Mouse (Mus musculus): ENCODE data around the gene Gm6614. TPM values are rescaled to one million over a fixed set of nuclear protein-coding genes. Genes with fewer than 3 reads are reported as not detected.
"Not testable (repeated sequence)": the region's sequence is repeated elsewhere in the genome, so short reads cannot be mapped to it uniquely, and the experiment has no call there.

Gene Gm6614
- polyA plus RNA-seq (2012; ENCODE audit: insufficient read depth, insufficient read length, missing spikeins) = not detected in 2 replicates

DNA sequence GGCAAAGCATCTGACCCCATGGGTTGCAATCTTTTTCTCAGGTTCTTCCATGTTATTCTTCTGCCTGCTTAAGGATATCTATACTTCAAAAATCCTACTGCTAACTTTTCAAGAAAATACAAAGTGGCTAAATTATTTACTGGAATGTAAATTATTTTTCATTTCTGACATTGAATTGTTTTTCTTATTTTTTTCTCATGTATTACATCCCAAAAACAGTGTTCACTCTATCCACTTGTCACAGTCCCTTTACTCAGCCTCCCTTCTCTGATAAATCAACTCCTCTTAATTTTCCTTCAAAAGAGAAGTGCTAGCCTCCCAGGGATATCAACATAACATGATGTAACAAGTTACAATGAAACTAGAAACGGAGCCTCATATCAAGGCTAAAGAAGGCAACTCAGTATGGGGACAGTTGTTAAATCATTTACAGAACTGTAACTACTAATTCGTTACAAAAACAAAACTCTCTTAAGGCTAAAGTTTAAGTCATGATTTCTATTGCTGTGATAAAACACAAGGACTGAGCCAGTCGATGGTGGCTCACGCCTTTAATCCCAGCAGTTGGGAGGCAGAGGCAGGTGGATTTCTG lies at the start of gene Gm6614:
Gene Gm6614 (minus strand): TSS at position 51 of the 592 bp plus-strand sequence.
- H3K27ac ChIP-seq (replicated peaks; ENCODE audit: low read depth, low read length) = no peak within 1 kb of the TSS
- H3K4me1 ChIP-seq (ENCODE audit: control insufficient read depth, insufficient read depth, insufficient read length, low read length) = no peaks in the 10 kb centered on the region
- no peak within 1 kb of the TSS for H3K4me3 ChIP-seq (ENCODE audit: insufficient read depth, low read depth, low read length)

DNA sequence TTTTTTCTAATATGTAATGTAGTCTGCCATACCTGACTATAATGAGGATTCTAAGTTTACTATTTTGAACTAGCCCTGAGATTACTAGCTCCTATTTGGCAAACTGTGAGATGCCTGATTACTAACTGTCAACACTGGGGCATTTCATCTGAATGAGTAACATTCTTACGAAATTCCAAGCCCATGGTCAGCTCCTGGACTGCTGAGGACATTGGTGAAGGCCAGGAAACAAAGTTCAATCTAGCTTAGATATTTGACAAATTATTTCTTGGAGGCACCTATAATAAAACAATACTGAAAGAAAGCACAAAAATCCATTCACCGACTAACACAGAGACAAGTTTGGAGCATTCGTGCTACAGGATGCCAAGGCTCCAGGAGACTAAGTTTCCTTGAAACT lies 47.1 kb upstream of the Gm6614 start:
- not testable (repeated sequence) for H3K4me1 ChIP-seq (ENCODE audit: control insufficient read depth, insufficient read depth, insufficient read length, low read length); H3K4me3 ChIP-seq (ENCODE audit: insufficient read depth, low read depth, low read length); H3K27ac ChIP-seq (replicated peaks; ENCODE audit: low read depth, low read length)

DNA sequence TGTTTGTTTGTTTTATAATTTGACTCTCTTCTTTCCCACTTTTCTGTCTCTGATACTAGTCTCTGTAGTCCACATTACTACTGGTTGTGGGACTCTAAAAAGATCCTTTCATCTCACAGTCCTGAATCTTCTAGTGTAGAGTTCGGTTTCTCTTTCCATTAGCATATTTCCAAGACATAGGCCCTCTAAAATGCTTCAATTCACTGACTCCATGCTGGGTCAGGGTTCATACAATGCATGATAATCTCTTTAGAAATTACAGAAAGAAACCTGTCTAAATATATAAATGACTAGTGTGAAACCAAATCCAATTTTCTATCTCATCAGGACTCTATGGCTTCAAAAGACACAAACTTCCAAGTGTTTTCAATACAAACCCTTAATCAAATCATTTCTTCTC lies 36.5 kb upstream of the Gm6614 start:
- H3K4me1 ChIP-seq (ENCODE audit: control insufficient read depth, insufficient read depth, insufficient read length, low read length) = no peaks in the 10 kb centered on the region
- no peak overlapping the region for H3K27ac ChIP-seq (replicated peaks; ENCODE audit: low read depth, low read length)
- no peak overlapping the region for H3K4me3 ChIP-seq (ENCODE audit: insufficient read depth, low read depth, low read length)

DNA sequence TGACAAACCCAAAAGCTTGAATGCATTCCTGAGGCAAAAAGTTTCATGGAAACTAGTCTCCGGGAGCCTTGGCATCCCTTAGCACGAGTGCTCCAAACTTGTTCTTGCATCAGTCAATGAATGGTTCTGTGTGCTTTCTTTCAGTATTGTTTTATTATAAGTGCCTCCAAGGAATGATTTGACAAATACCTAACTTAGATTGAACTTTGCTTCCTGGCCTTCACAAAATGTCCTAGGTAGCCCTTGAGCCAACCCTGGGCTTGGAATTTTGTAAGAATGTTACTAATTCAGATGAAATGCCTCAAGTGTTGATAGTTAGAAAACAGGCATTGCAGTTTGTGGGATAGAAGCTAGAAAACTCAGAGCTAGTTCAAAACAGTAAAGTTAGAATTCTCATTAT lies 34.5 kb upstream of the Gm6614 start:
- Histone ChIP-seq H3K4me1 (ENCODE audit: control insufficient read depth, insufficient read depth, insufficient read length, low read length) (no peaks in the 10 kb centered on the region), H3K27ac (replicated peaks; ENCODE audit: low read depth, low read length) (no peak overlapping the region)

DNA sequence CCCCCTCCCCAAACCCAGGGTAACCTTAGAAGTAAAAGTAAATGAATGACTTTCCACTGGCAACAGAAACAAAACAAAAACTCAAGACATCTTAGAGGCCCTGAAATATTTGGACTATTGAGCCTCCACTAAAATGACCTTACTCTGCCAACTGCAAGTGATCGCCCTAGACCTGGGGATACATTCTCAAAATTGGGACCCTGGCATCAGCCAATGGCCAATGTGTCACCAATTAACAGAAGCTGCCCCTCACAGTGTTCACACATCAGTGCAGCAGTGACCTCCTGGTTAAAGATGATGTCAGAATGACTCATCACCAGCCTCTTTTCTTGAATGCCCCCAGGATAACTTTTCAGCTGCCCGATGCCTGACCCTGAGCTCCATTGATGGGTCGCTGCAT lies 30.7 kb upstream of the Gm6614 start:
- H3K27ac ChIP-seq (replicated peaks; ENCODE audit: low read depth, low read length) = no peak overlapping the region
- no peaks in the 10 kb centered on the region for H3K4me1 ChIP-seq (ENCODE audit: control insufficient read depth, insufficient read depth, insufficient read length, low read length)
- H3K4me3 ChIP-seq (ENCODE audit: insufficient read depth, low read depth, low read length) = no peak overlapping the region

More for the DNA sequence above, 34.5 kb upstream of the Gm6614 start:
- no peak overlapping the region for H3K4me3 ChIP-seq (ENCODE audit: insufficient read depth, low read depth, low read length)

DNA sequence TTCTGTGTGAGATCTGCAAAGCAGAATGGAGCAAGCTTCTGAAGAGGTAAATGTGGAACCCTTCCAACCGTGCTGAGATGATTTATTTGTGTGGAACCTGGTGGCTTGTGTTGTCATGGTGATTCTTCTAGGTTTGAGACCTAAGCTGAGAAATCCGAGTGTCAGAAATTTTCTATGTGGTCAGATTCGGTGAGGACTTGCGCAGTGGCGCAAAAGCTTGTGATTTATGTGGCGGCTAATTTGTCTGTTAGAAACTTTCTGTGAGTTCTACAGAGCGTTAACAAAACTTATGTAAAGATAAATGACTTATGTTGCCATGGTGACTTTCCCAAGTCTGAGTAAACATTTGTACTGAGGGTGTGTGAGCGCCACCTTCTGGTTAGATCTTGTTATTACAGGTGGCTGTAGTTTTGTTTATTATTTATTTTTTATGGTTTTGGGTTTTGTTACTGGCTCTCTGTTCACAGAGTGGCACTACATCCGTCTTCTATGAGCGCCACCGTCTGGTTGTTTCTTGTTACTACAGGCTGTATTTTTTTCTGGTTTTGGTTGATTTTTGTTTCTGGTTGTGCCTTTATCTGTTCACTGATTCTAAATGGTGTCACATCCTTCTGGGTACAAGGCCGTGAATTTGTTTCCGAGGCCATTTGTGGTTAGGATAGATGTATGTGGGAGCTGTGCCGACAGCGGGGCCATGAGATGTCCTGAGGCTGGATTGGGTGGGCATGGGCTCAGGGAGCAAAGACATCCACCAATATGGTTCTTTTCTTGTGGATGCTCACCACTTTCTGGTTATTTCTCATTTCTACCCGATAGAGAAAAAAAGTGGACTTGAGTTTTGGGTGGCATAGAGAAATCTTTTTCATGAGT lies 29.3 kb upstream of the Gm6614 start:
- Histone ChIP-seq H3K4me1 (ENCODE audit: control insufficient read depth, insufficient read depth, insufficient read length, low read length) (no peaks in the 10 kb centered on the region), H3K4me3 (ENCODE audit: insufficient read depth, low read depth, low read length) (no peak overlapping the region), H3K27ac (replicated peaks; ENCODE audit: low read depth, low read length) (no peak overlapping the region)

DNA sequence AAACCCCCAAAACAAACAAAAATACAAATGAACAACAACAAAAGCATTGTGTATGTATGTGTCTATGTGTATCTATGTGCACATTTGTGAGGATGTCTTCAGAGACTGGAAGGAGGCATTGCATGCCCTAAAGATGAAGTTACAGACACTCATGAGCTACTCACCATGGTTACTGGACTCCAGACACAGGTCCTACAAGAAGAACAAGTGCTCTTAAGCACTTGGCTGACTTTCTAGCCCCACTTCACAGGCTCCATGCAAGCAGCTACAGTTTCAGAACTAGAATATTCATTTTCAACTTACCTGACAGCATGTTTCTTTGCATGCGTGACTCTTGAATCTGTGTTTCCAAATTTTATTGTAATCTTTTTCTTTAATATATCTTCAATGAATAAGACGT lies 24.6 kb upstream of the Gm6614 start:
- Histone ChIP-seq H3K4me1 (ENCODE audit: control insufficient read depth, insufficient read depth, insufficient read length, low read length) (no peaks in the 10 kb centered on the region), H3K27ac (replicated peaks; ENCODE audit: low read depth, low read length) (no peak overlapping the region), H3K4me3 (ENCODE audit: insufficient read depth, low read depth, low read length) (no peak overlapping the region)

DNA sequence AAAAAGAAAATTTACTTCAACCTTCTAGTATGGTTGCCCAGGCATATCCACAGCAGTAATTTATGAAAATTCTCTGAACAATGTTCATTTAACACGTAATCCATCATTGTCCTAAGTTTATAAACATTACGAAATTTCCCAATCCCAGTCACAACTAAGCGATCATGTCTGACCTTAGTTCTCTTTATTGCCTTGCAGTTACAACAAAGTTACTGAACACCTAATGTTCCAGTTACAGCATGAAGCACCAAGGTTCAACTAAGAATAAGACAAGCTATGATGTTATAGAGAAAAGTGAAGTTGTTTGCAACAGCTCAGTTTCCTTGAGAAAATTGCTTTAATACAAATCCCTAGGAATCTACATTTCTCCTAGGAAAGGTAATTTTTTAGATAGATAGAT lies 10.5 kb upstream of the Gm6614 start:
- H3K27ac ChIP-seq (replicated peaks; ENCODE audit: low read depth, low read length) = no peak overlapping the region
- H3K4me1 ChIP-seq (ENCODE audit: control insufficient read depth, insufficient read depth, insufficient read length, low read length) = no peaks in the 10 kb centered on the region
- no peak overlapping the region for H3K4me3 ChIP-seq (ENCODE audit: insufficient read depth, low read depth, low read length)

DNA sequence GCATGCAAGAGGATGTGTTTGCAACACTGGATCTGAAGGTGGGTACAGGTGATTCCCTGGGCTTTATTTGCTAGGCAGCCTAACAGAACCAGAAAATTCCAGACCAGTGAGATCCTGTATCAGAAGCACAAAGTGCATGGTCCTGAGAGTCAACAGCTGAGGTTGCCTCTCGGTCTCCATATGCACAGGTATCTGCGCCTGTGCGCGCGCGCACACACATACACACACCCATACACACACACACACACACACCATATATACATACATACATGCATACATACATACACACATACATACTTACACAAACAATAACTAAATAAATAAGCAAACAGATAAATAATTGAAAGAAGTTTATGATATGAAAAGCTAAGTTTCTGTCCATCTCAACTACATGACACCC lies 24.4 kb downstream of the Gm6614 start:
- H3K4me3 ChIP-seq (ENCODE audit: insufficient read depth, low read depth, low read length) = no peak overlapping the region
- H3K4me1 ChIP-seq (ENCODE audit: control insufficient read depth, insufficient read depth, insufficient read length, low read length) = no peaks in the 10 kb centered on the region
- no peak overlapping the region for H3K27ac ChIP-seq (replicated peaks; ENCODE audit: low read depth, low read length)

DNA sequence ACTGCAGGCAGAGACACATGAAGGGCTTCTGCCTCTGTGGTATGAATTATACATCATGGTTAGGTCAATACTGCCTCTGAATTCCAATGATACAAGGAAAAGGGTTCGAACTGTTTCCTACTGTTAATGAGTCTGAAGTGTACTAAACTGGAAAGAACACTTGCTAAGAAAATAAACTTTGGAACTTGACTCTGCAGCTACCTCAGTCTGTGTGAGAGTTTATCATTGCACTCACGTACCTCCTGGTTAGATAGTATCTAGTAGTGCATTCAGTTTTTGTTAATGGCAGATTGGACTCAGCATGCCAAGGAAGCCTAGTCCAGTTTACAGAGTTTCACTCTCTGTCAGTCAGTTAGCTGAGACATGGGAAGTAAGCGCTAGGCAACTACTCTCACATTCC lies 26.6 kb downstream of the Gm6614 start:
- no peaks in the 10 kb centered on the region for H3K4me1 ChIP-seq (ENCODE audit: control insufficient read depth, insufficient read depth, insufficient read length, low read length)
- no peak overlapping the region for H3K27ac ChIP-seq (replicated peaks; ENCODE audit: low read depth, low read length)
- no peak overlapping the region for H3K4me3 ChIP-seq (ENCODE audit: insufficient read depth, low read depth, low read length)

DNA sequence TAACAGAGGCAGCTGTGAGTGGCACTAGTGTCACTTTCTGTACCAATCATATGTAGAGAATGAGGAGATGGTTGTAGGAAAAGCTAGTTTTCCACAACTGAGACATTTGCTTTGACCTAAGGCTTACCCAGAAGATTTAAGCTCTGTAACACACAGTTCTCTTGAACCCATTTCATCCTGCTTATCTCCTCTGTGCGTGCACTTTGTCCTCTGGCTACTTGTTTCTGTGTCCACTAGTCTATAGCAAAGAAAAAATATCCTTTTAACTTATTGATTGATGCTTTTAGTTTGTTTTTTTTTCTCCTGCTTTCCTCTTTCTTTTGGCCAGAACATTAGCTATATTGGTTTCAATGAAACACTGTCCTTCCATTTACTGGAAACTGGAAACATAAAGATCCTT lies 48.8 kb downstream of the Gm6614 start:
- no peak overlapping the region for H3K4me3 ChIP-seq (ENCODE audit: insufficient read depth, low read depth, low read length)
- no peak overlapping the region for H3K27ac ChIP-seq (replicated peaks; ENCODE audit: low read depth, low read length)
- no peaks in the 10 kb centered on the region for H3K4me1 ChIP-seq (ENCODE audit: control insufficient read depth, insufficient read depth, insufficient read length, low read length)

DNA sequence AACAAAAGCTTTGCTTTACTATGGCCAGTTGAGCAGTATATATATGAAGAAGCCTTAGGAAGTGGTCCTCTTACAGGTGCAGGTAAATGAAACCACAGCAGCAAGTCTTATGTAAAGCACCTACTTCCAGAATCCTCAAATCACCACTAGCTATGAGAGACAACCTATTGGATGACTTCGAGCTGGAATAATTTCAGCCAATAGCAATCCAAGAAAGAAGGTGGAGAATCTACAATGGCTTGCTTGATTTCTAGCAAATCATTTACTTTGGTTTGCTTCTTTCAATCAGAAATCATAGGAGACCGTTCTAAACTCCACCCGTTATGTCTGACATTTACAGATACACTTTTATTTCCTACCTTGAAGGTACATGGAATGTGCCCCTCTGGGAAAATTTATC lies 49.4 kb downstream of the Gm6614 start:
- Histone ChIP-seq H3K4me3 (ENCODE audit: insufficient read depth, low read depth, low read length) (no peak overlapping the region), H3K27ac (replicated peaks; ENCODE audit: low read depth, low read length) (no peak overlapping the region), H3K4me1 (ENCODE audit: control insufficient read depth, insufficient read depth, insufficient read length, low read length) (no peaks in the 10 kb centered on the region)

DNA sequence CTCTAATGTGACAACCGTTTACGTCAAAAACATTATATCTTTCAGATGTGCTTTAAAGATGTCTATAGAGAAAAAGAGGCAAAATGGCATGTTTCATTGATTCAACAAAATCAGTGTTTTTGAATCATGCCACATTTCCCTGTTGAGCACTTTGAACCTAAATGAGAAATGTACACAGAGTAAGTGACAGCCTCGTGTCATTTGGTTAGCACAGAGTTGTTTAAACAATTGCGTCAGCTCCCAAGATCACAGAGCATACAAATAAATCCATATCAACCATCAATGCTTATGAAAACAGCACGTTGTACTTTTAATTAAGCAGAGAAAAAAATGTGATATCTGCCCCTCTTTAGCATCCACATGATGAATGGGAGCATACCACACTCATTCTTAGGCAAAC lies 50.7 kb downstream of the Gm6614 start:
- Histone ChIP-seq H3K4me3 (ENCODE audit: insufficient read depth, low read depth, low read length) (no peak overlapping the region), H3K4me1 (ENCODE audit: control insufficient read depth, insufficient read depth, insufficient read length, low read length) (no peaks in the 10 kb centered on the region), H3K27ac (replicated peaks; ENCODE audit: low read depth, low read length) (no peak overlapping the region)

DNA sequence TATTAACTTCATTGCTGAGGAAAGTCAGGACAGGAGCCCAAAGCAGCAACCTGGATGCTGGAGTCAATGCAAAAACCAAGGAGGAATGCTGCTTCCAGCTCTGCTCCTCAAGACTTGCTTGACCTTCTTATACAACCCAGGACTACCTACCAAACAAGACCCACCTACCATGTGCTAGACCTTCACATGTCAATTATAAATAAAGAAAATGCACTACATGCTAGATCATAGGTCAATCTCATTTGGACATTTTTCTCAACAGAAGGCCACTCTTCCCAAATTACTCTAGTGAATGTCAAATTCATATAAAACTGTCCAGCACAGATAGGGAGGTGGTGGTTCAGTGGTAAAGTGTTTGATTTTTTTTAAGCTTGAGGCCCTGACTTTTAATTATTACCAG lies 64.4 kb downstream of the Gm6614 start, which contains the start of gene Slco1a1:
Gene Slco1a1 (minus strand): TSS at position 101 of the 400 bp plus-strand sequence.
- no peak within 1 kb of the TSS for H3K4me3 ChIP-seq (ENCODE audit: insufficient read depth, low read depth, low read length)
- H3K4me1 ChIP-seq (ENCODE audit: control insufficient read depth, insufficient read depth, insufficient read length, low read length) = no peaks in the 10 kb centered on the region
- no peak within 1 kb of the TSS for H3K27ac ChIP-seq (replicated peaks; ENCODE audit: low read depth, low read length)

DNA sequence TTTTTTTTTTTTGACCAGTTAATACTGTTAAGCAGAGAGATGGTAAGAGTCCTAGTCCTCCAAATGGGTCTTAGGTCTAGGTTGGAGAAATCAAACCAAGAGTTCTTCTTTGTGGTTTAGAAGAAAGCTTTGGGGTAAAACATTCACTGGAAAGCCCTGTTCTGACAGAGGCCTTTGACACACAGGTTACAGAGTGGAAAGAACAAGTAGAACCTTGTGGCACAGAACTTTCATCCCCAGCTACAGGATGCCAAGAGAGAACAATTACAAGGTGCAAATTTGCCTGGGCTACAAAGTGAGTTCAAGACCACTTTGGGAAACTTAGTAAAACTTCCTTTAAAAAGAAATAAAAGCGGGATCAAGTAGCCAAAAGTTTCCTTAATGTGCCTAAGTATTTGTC lies 70.8 kb downstream of the Gm6614 start:
- Histone ChIP-seq H3K27ac (replicated peaks; ENCODE audit: low read depth, low read length) (no peak overlapping the region), H3K4me1 (ENCODE audit: control insufficient read depth, insufficient read depth, insufficient read length, low read length) (no peaks in the 10 kb centered on the region), H3K4me3 (ENCODE audit: insufficient read depth, low read depth, low read length) (no peak overlapping the region)
